Mouse (Mus musculus): ENCODE measurements around the gene Poln.

The Poln gene

GRCm38 (mm10) chr5:33994671-33995625 is 174.3 kb downstream of the Poln start:
- no peak for DNase-seq (ENCODE audit: low read depth, low spot score)

- DNase-seq (ENCODE audit: low read depth, low spot score) = peak; percentile 47
Measured at GRCm38 (mm10) chr5:33983309-33984121, 185.7 kb downstream of the Poln start, which contains the start of gene Gm1673. Gene Gm1673 (plus strand): TSS chr5:33983433.

- DNase-seq (ENCODE audit: low read depth, low spot score) = no peak
Measured at GRCm38 (mm10) chr5:33982731-33983259, 186.5 kb downstream of the Poln start.

GRCm38 (mm10) chr5:33976267-33976666 is 193.0 kb downstream of the Poln start:
- DNase-seq (ENCODE audit: low read depth, low spot score) = no peak

- DNase-seq (ENCODE audit: low read depth, low spot score) = no peak
Measured at GRCm38 (mm10) chr5:33974736-33975135, 194.5 kb downstream of the Poln start.

GRCm38 (mm10) chr5:33959382-33959781 is 209.9 kb downstream of the Poln start:
- DNase-seq (ENCODE audit: low read depth, low spot score) = no peak
